Mouse (Mus musculus) embryonic stem cell, embryonic (primary cell): ENCODE measurements around the gene Olfr123.

Experiments
- CTCF ChIA-PET, 4 experiments: fragments of 300-600 bp in 2 of 4; fragments of 350-600 bp in 2 of 4; sonication (Branson Sonifier 250); formaldehyde crosslinking; loops; one replicate each; lab custom pipeline; 2022; ENCODE audit warnings: inconsistent platforms in 2 of 4; lab: Charles Lee
- POLR2A ChIA-PET, 4 experiments: fragments of 300-600 bp in 2 of 4; fragments of 350-600 bp in 2 of 4; sonication (Branson Sonifier 250); formaldehyde crosslinking; loops; one replicate each; lab custom pipeline; 2022; ENCODE audit warnings: antibody characterized with exemption in 4 of 4, inconsistent platforms in 1 of 4; lab: Charles Lee

Gene Olfr123

GRCm38 (mm10) chr17:37793229-37793628 lies at the start of gene Olfr123:
Gene Olfr123, plus strand, starts transcription at chr17:37793529.
- ChIA-PET CTCF (no interaction called here), POLR2A (no interaction called here)

- ChIA-PET CTCF (no interaction called here), POLR2A (no interaction called here)
These were observed 25.0 kb upstream of the Olfr123 start, which contains the start of gene Olfr122 for GRCm38 (mm10) chr17:37768307-37768706. Gene Olfr122, plus strand, starts transcription at chr17:37768607.

- POLR2A ChIA-PET, result no interaction called here
- CTCF ChIA-PET, result no interaction called here
These were observed 6.3 kb downstream of the Olfr123 start, which contains the start of gene Olfr124 for GRCm38 (mm10) chr17:37799588-37799987. Gene Olfr124, plus strand, starts transcription at chr17:37799888.

- ChIA-PET CTCF (no interaction called here), POLR2A (no interaction called here)
These were observed 39.3 kb downstream of the Olfr123 start, which contains the start of gene Olfr125 for GRCm38 (mm10) chr17:37832649-37833048. Gene Olfr125, plus strand, starts transcription at chr17:37832949.

GRCm38 (mm10) chr17:37847183-37847582 lies 53.9 kb downstream of the Olfr123 start, which contains the start of gene Olfr126:
Gene Olfr126, plus strand, starts transcription at chr17:37847483.
- CTCF ChIA-PET, result no interaction called here
- POLR2A ChIA-PET, result no interaction called here
